Mouse (Mus musculus) lung, adult 2 months (tissue): Measurements from ENCODE around the gene Cacng1.

Source experiments
- CTCF ChIP-seq: fragments of 200-500 bp; IDR thresholded peaks from 2 replicates; pipeline ENCODE4 v1.5.1; 2011; ENCODE audit warnings: mild to moderate bottlenecking, low read length, control low read depth; ENCODE audit not compliant: insufficient read depth
- POLR2A ChIP-seq: fragments of 200-500 bp; IDR thresholded peaks from 2 replicates; pipeline ENCODE4 v1.6.1; 2011; ENCODE audit warnings: low read depth, mild to moderate bottlenecking, control low read depth, low read length, borderline replicate concordance; ENCODE audit errors: extremely low read depth

- TF ChIP-seq CTCF: no peak
- TF ChIP-seq POLR2A: no peak
Measured at GRCm38 (mm10) chr11:107761790-107762500, 45.6 kb upstream of the Cacng1 start.
